Mouse (Mus musculus) neural tube, embryonic 11.5 days (tissue): Measurements from ENCODE around the gene Olfr285. TPM values are rescaled to one million over a fixed set of nuclear protein-coding genes. Genes with fewer than 3 reads are reported as not detected.

ENCODE experiments used
- ATAC-seq: fragments of 200-750 bp; cut with Nextera tagmentation; 2 replicates; pipeline ENCODE4 v1.8.0; 2017; ENCODE audit warnings: moderate number of reproducible peaks, mild to moderate bottlenecking, moderate TSS enrichment, moderate library complexity; ENCODE audit not compliant: insufficient read depth, low FRiP score, low TSS enrichment
- DNase-seq: peaks from one replicate; pipeline ENCODE4 v3.0.0-alpha.2; 2015; ENCODE audit warnings: low spot score
- H3K27ac ChIP-seq: fragments of 300-500 bp; sonication (generic); 2 replicates; pipeline ENCODE4 v1.5.1; 2014; ENCODE audit warnings: low read depth, mild to moderate bottlenecking, low read length
- H3K27me3 ChIP-seq: fragments of 300-500 bp; sonication (generic); 2 replicates; pipeline ENCODE4 v1.6.1; 2014; ENCODE audit warnings: mild to moderate bottlenecking, low read length, mixed read lengths; ENCODE audit not compliant: control insufficient read depth, insufficient read depth
- H3K36me3 ChIP-seq: fragments of 300-500 bp; sonication (generic); 2 replicates; pipeline ENCODE4 v1.6.1; 2014; ENCODE audit warnings: mild to moderate bottlenecking, low read length, moderate library complexity, mixed read lengths; ENCODE audit not compliant: control insufficient read depth, insufficient read depth
- H3K4me1 ChIP-seq: fragments of 300-500 bp; sonication (generic); 2 replicates; pipeline ENCODE4 v1.6.1; 2014; ENCODE audit warnings: low read length, mixed read lengths; ENCODE audit not compliant: control insufficient read depth, insufficient read depth
- H3K4me2 ChIP-seq: fragments of 300-500 bp; sonication (generic); 2 replicates; pipeline ENCODE4 v1.6.1; 2014; ENCODE audit warnings: low read depth, mild to moderate bottlenecking, moderate library complexity
- H3K4me3 ChIP-seq: fragments of 300-500 bp; sonication (generic); 2 replicates; pipeline ENCODE4 v1.5.1; 2014; ENCODE audit warnings: low read depth, low read length
- H3K9ac ChIP-seq: fragments of 300-500 bp; sonication (generic); 2 replicates; pipeline ENCODE4 v1.6.1; 2014; ENCODE audit warnings: mild to moderate bottlenecking, low read length
- H3K9me3 ChIP-seq: fragments of 300-500 bp; sonication (generic); 2 replicates; pipeline ENCODE4 v1.6.1; 2016; ENCODE audit warnings: low read length; ENCODE audit not compliant: control insufficient read depth
- WGBS: fragments of 180-500 bp; shearing (Covaris S2); extraction: QIAGEN DNeasy Blood & Tissue Kit; methylation state at CpG from one replicate; pipeline ENCODE4 v1.1.7; 2014; 5-methylcytosine and 5-hydroxymethylcytosine counted together
- polyA plus RNA-seq: library from polyadenylated mRNA; unstranded; fragments of >200 nt; fragmentation: Nextera tagmentation; extraction: Ambion mirVana; gene quantifications from 2 replicates; pipeline ENCODE4 v1.2.1, GENCODE M21; 2014

Olfr285 gene
- polyA plus RNA-seq, result not detected in 2 replicates

- 90% methylated on average over 5 of the region's 5 CpGs for WGBS
- no peak within 1 kb of the TSS for H3K4me2 ChIP-seq
- H3K36me3 ChIP-seq, result no peaks in the 10 kb centered on the region
- no peak within 1 kb of the TSS for H3K9ac ChIP-seq
- H3K27ac ChIP-seq, result no peak within 1 kb of the TSS
- DNase-seq (no peak), ATAC-seq (no peak)
- H3K9me3 ChIP-seq, result no peaks in the 10 kb centered on the region
- no peak within 1 kb of the TSS for H3K4me3 ChIP-seq
- no peaks in the 10 kb centered on the region for H3K4me1 ChIP-seq
- no peaks in the 10 kb centered on the region for H3K27me3 ChIP-seq
Measured at GRCm38 (mm10) chr15:98317177-98317724, at the start of gene Olfr285. TSS of gene Olfr285 (minus strand) at chr15:98317353.

GRCm38 (mm10) chr15:98340887-98341286 is 23.7 kb upstream of the Olfr285 start, which contains the start of gene Olfr284:
TSS of gene Olfr284 (minus strand) at chr15:98340987.
- DNase-seq (no peak), ATAC-seq (no peak)
- Histone ChIP-seq H3K36me3 (no peaks in the 10 kb centered on the region), H3K4me2 (no peak within 1 kb of the TSS), H3K4me1 (no peaks in the 10 kb centered on the region), H3K9me3 (no peaks in the 10 kb centered on the region), H3K27me3 (no peaks in the 10 kb centered on the region), H3K4me3 (no peak within 1 kb of the TSS), H3K27ac (no peak within 1 kb of the TSS), H3K9ac (no peak within 1 kb of the TSS)
- 86% methylated on average over 8 of the region's 8 CpGs for WGBS

- H3K27ac ChIP-seq, result no peak overlapping the region
- 60% methylated on average over 6 of the region's 6 CpGs for WGBS
- DNase-seq, result no peak
- H3K9me3 ChIP-seq, result no peaks in the 10 kb centered on the region
- no peaks in the 10 kb centered on the region for H3K36me3 ChIP-seq
- H3K27me3 ChIP-seq, result no peaks in the 10 kb centered on the region
- ATAC-seq, result no peak
- H3K4me1 ChIP-seq, result no peaks in the 10 kb centered on the region
- no peak overlapping the region for H3K4me3 ChIP-seq
- H3K4me2 ChIP-seq, result no peak overlapping the region
- no peak overlapping the region for H3K9ac ChIP-seq
Measured at GRCm38 (mm10) chr15:98315703-98316102, 1.4 kb downstream of the Olfr285 start.

- Histone ChIP-seq H3K27ac (no peak within 1 kb of the TSS), H3K4me3 (peak within 1 kb of the TSS; percentile 67), H3K27me3 (no peaks in the 10 kb centered on the region), H3K36me3 (no peaks in the 10 kb centered on the region), H3K9ac (peak within 1 kb of the TSS; percentile 77), H3K4me1 (no peaks in the 10 kb centered on the region), H3K4me2 (peak within 1 kb of the TSS; percentile 93), H3K9me3 (no peaks in the 10 kb centered on the region)
- ATAC-seq, result no peak; the same call in 1 of the 2 replicates
- 3% methylated on average over 48 of the region's 60 CpGs for WGBS
- peak; percentile 52 for DNase-seq
Measured at GRCm38 (mm10) chr15:98295628-98296551, 21.3 kb downstream of the Olfr285 start, which contains the start of gene Zfp641. TSS of gene Zfp641 (minus strand) at chr15:98296161.

GRCm38 (mm10) chr15:98293651-98294050 is 23.5 kb downstream of the Olfr285 start:
- H3K27ac ChIP-seq, result no peak overlapping the region
- H3K9ac ChIP-seq, result no peak overlapping the region
- no peaks in the 10 kb centered on the region for H3K4me1 ChIP-seq
- no peaks in the 10 kb centered on the region for H3K36me3 ChIP-seq
- no peak overlapping the region for H3K4me3 ChIP-seq
- no peaks in the 10 kb centered on the region for H3K9me3 ChIP-seq
- ATAC-seq (no peak), DNase-seq (no peak)
- 87% methylated on average over 8 of the region's 8 CpGs for WGBS
- no peaks in the 10 kb centered on the region for H3K27me3 ChIP-seq
- H3K4me2 ChIP-seq, result no peak overlapping the region

GRCm38 (mm10) chr15:98288566-98288965 is 28.6 kb downstream of the Olfr285 start:
- ATAC-seq (no peak), DNase-seq (no peak)
- no peaks in the 10 kb centered on the region for H3K4me1 ChIP-seq
- no peak overlapping the region for H3K4me3 ChIP-seq
- no peak overlapping the region for H3K9ac ChIP-seq
- 74% methylated on average over 12 of the region's 12 CpGs for WGBS
- no peaks in the 10 kb centered on the region for H3K27me3 ChIP-seq
- no peaks in the 10 kb centered on the region for H3K9me3 ChIP-seq
- H3K4me2 ChIP-seq, result no peak overlapping the region
- no peak overlapping the region for H3K27ac ChIP-seq
- H3K36me3 ChIP-seq, result no peaks in the 10 kb centered on the region

- H3K36me3 ChIP-seq, result no peaks in the 10 kb centered on the region
- H3K9ac ChIP-seq, result no peak overlapping the region
- WGBS, result 80% methylated on average over 7 of the region's 7 CpGs
- ATAC-seq, result no peak
- no peaks in the 10 kb centered on the region for H3K4me1 ChIP-seq
- DNase-seq, result no peak
- no peak overlapping the region for H3K4me3 ChIP-seq
- no peak overlapping the region for H3K4me2 ChIP-seq
- no peaks in the 10 kb centered on the region for H3K27me3 ChIP-seq
- no peak overlapping the region for H3K27ac ChIP-seq
- H3K9me3 ChIP-seq, result no peaks in the 10 kb centered on the region
Measured at GRCm38 (mm10) chr15:98286418-98286817, 30.7 kb downstream of the Olfr285 start.
